Mouse (Mus musculus) frontal cortex, adult (tissue): ENCODE measurements at regions not wholly inside any gene's neighbourhood (a gene's known extent, or its start where the extent isn't known, plus 50 kb on each side); places are given as distances from the start of the nearest gene placed in this dataset.
A peak's percentile ranks its signal among the peaks of the same experiment; 100 is the strongest.

ENCODE experiments used
- ATAC-seq: cut with Nextera tagmentation; 2 replicates; pipeline ENCODE4 v1.9.2; 2017; ENCODE audit warnings: mild to moderate bottlenecking, moderate library complexity, mixed read lengths; ENCODE audit not compliant: low TSS enrichment

- peak; percentile 95 for ATAC-seq
These were observed 253.8 kb downstream of the Bckdhb start for GRCm38 (mm10) chr9:84178705-84179104.

GRCm38 (mm10) chr9:84179238-84179637 is 254.3 kb downstream of the Bckdhb start:
- ATAC-seq, result peak; percentile 84

- ATAC-seq, result no peak
These were observed 258.9 kb downstream of the Bckdhb start for GRCm38 (mm10) chr9:84183637-84184374.

- no peak for ATAC-seq
These were observed 262.6 kb downstream of the Bckdhb start for GRCm38 (mm10) chr9:84187531-84187930.

- no peak for ATAC-seq
These were observed 268.5 kb downstream of the Bckdhb start for GRCm38 (mm10) chr9:84193405-84193804.

- peak; percentile 99 for ATAC-seq
These were observed 269.8 kb downstream of the Bckdhb start for GRCm38 (mm10) chr9:84194716-84195115.

- peak; percentile 53; the same call in 1 of the 2 replicates for ATAC-seq
These were observed 270.4 kb downstream of the Bckdhb start for GRCm38 (mm10) chr9:84195338-84195737.

GRCm38 (mm10) chr9:84200208-84200607 is 275.3 kb downstream of the Bckdhb start:
- ATAC-seq, result peak; percentile 55

GRCm38 (mm10) chr9:84204056-84204455 is 279.1 kb downstream of the Bckdhb start:
- ATAC-seq, result no peak

- no peak for ATAC-seq
These were observed 315.6 kb downstream of the Bckdhb start for GRCm38 (mm10) chr9:84240491-84240975.

GRCm38 (mm10) chr9:84249765-84250164 is 324.8 kb downstream of the Bckdhb start:
- no peak for ATAC-seq

- ATAC-seq, result peak; percentile 83
These were observed 328.4 kb downstream of the Bckdhb start for GRCm38 (mm10) chr9:84253022-84253991.

GRCm38 (mm10) chr9:84258488-84258887 is 333.5 kb downstream of the Bckdhb start:
- ATAC-seq, result no peak

- no peak for ATAC-seq
These were observed 334.8 kb downstream of the Bckdhb start for GRCm38 (mm10) chr9:84259751-84260150.

- ATAC-seq, result no peak
These were observed 337.2 kb downstream of the Bckdhb start for GRCm38 (mm10) chr9:84262151-84262550.

GRCm38 (mm10) chr9:84266974-84267373 is 342.0 kb downstream of the Bckdhb start:
- ATAC-seq, result no peak

GRCm38 (mm10) chr9:84274608-84275007 is 349.7 kb downstream of the Bckdhb start:
- no peak for ATAC-seq

- ATAC-seq, result no peak
These were observed 353.4 kb downstream of the Bckdhb start for GRCm38 (mm10) chr9:84278295-84278694.

GRCm38 (mm10) chr9:84278731-84279130 is 353.8 kb downstream of the Bckdhb start:
- no peak for ATAC-seq

GRCm38 (mm10) chr9:84280898-84281297 is 356.0 kb downstream of the Bckdhb start:
- no peak for ATAC-seq

- ATAC-seq, result peak; percentile 79
These were observed 356.7 kb downstream of the Bckdhb start for GRCm38 (mm10) chr9:84281610-84282009.

GRCm38 (mm10) chr9:84283296-84283695 is 358.4 kb downstream of the Bckdhb start:
- ATAC-seq, result no peak
